Mouse (Mus musculus) liver, postnatal 0 days (tissue): Measurements from ENCODE around the gene Sept1.

Experiments used
- CTCF ChIP-seq: sonication (generic); IDR thresholded peaks from 2 replicates; pipeline ENCODE4 v1.5.1; 2016; ENCODE audit warnings: antibody characterized with exemption, low read depth
- EP300 ChIP-seq: IDR thresholded peaks from 2 replicates; pipeline ENCODE4 v1.6.1; 2016; ENCODE audit warnings: antibody characterized with exemption, low read depth, mild to moderate bottlenecking

DNA sequence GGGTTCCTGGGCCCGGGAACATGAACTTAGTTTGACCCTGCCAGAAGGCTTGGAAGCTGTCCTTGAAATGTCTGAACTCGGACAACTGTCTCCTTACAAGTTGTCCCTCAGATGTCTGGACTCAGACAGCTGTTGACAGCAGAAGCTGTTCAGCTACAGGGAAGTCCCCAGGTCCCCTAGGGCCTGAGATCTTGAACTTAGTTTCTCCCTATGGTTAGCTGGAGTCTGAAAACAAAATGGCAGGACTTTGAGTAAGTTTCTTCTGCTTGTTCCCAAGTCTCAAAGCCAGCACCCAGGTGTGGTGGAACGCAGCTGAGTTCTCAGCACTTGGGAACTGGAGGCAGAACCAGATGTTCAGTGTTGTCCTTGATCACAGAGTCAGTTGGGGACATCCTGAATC, 47.2 kb upstream of the Sept1 start:
- TF ChIP-seq CTCF (no peak), EP300 (no peak)
